Mouse (Mus musculus) hindbrain, embryonic 14.5 days (tissue): ENCODE results near the gene Zfp872. TPM values are rescaled to one million over a fixed set of nuclear protein-coding genes. Genes with fewer than 3 reads are reported as not detected.
"Not testable (repeated sequence)": the region's sequence is repeated elsewhere in the genome, so short reads cannot be mapped to it uniquely, and the experiment has no call there.

Experiments used
- ATAC-seq: fragments of 200-750 bp; cut with Nextera tagmentation; 2 replicates; pipeline ENCODE4 v1.8.0; 2017; ENCODE audit warnings: moderate number of reproducible peaks, mild to moderate bottlenecking, moderate TSS enrichment, moderate library complexity; ENCODE audit not compliant: low FRiP score
- DNase-seq: peaks from one replicate; pipeline ENCODE4 v3.0.0-alpha.2; 2015; ENCODE audit warnings: low spot score
- H3K27ac ChIP-seq: fragments of 300-500 bp; sonication (generic); 2 replicates; pipeline ENCODE4 v1.5.1; 2014; ENCODE audit warnings: mild to moderate bottlenecking, moderate library complexity
- H3K27me3 ChIP-seq: fragments of 300-500 bp; sonication (generic); 2 replicates; pipeline ENCODE4 v1.6.1; 2014; ENCODE audit warnings: mild to moderate bottlenecking, low read length, mixed read lengths; ENCODE audit not compliant: control insufficient read depth, insufficient read depth
- H3K36me3 ChIP-seq: fragments of 300-500 bp; sonication (generic); replicated peaks from 2 replicates; pipeline ENCODE4 v1.6.1; 2014; ENCODE audit not compliant: control insufficient read depth, insufficient read depth
- H3K4me1 ChIP-seq: fragments of 300-500 bp; sonication (generic); replicated peaks from 2 replicates; pipeline ENCODE4 v1.6.1; 2014; ENCODE audit warnings: antibody characterized with exemption, low read length, mixed read lengths; ENCODE audit not compliant: control insufficient read depth, insufficient read depth
- H3K4me2 ChIP-seq: fragments of 300-500 bp; sonication (generic); replicated peaks from 2 replicates; pipeline ENCODE4 v1.6.1; 2014; ENCODE audit warnings: mild to moderate bottlenecking, moderate library complexity
- H3K4me3 ChIP-seq: fragments of 300-500 bp; sonication (generic); replicated peaks from 2 replicates; pipeline ENCODE4 v1.5.1; 2014; ENCODE audit warnings: mild to moderate bottlenecking, low read length
- H3K9ac ChIP-seq: fragments of 300-500 bp; sonication (generic); 2 replicates; pipeline ENCODE4 v1.6.1; 2014
- H3K9me3 ChIP-seq: fragments of 300-500 bp; sonication (generic); 2 replicates; pipeline ENCODE4 v1.6.1; 2016; ENCODE audit warnings: low read length; ENCODE audit not compliant: control insufficient read depth
- WGBS: fragments of 180-500 bp; shearing (Covaris S2); extraction: QIAGEN DNeasy Blood & Tissue Kit; methylation state at CpG from one replicate; pipeline ENCODE4 v1.1.7; 2014; 5-methylcytosine and 5-hydroxymethylcytosine counted together
- polyA plus RNA-seq: library from polyadenylated mRNA; unstranded; fragments of >200 nt; fragmentation: Nextera tagmentation; extraction: Ambion mirVana; gene quantifications from 2 replicates; pipeline ENCODE4 v1.2.1, GENCODE M21; 2014

The Zfp872 gene
- polyA plus RNA-seq, 1 experiment from 2014 or later: 0.43 TPM

DNA sequence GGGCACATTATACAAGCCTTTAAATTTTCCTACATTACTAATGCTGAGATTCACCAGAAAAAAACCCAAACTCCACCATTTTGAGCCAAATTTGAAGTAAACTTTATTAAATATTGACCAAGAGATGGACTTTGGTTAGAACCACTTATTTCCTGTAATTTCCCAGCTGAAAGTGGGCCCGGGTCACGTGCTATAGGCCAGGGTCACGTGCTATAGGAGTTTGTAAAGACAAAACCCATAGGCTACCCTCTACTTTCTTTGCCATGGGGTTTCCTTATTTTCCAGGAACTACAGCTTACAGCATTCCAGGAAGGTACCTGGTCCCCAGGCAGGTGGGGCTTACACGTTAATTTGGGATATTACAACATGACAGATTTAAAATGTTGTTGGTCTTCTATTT, 36.2 kb downstream of the Zfp872 start:
- Histone ChIP-seq H3K27ac (no peak overlapping the region), H3K9ac (no peak overlapping the region)
- 93% methylated on average over 4 of the region's 4 CpGs for WGBS

DNA sequence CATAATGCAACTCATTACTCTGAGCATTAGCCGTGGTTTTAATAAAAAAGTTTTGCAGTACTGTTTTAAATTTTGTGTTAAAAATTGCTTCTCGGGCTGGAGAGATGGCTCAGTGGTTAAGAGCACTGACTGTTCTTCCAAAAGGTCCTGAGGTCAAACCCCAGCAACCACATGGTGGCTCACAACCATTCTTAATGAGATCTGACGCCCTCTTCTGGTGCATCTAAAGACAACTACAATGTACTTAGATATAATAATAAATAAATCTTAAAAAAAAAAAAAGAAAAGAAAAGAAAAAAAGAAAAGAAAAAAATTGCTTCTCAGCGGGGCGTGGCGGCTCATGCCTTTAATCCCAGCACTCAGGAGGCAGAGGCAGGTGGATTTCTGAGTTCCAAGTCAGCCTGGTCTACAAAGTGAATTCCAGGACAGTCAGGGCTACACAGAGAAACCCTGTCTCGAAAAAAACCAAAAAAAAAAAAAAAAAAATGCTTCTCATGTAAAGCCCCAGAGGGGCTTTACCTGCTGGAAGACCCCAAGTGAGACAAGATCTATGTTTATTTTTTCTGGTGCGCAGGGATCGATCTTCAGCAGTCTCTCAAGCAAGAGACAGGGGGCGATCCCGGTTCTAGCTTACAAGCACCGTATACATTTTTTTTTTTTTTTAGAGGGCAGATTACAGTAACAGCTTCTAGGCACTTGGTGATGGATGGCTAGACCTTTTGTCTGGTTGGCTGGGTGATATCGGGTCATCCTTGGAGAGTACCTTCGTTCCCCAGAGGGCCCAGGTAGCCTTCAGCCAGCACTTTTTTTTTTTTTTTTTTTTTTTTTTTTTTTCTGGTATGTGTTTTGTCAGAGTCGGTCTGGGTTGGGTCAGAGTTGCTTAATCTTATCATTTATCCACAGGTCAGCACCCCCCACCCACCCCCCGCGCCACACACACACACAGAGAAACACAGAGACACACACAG, 36.9 kb downstream of the Zfp872 start:
- Histone ChIP-seq H3K4me2 (peak overlapping the region; percentile 64), H3K4me1 (no peaks in the 10 kb centered on the region), H3K9ac (peak overlapping the region; percentile 63), H3K9me3 (no peaks in the 10 kb centered on the region), H3K27ac (peak overlapping the region; percentile 21; the same call in 1 of the 2 replicates), H3K4me3 (peak overlapping the region; percentile 62), H3K36me3 (no peaks in the 10 kb centered on the region), H3K27me3 (no peaks in the 10 kb centered on the region)
- peak; percentile 54 for DNase-seq
- peak; percentile 46 for ATAC-seq
- WGBS: 24% methylated on average over 17 of the region's 17 CpGs

More for the DNA sequence above, 36.2 kb downstream of the Zfp872 start:
- Histone ChIP-seq H3K4me2 (no peak overlapping the region), H3K4me3 (no peak overlapping the region), H3K4me1 (no peaks in the 10 kb centered on the region), H3K36me3 (no peaks in the 10 kb centered on the region), H3K9me3 (no peaks in the 10 kb centered on the region), H3K27me3 (no peaks in the 10 kb centered on the region)
- DNase-seq (no peak), ATAC-seq (no peak)

- Histone ChIP-seq H3K27me3 (no peaks in the 10 kb centered on the region), H3K9me3 (no peaks in the 10 kb centered on the region), H3K36me3 (no peaks in the 10 kb centered on the region), H3K4me1 (no peaks in the 10 kb centered on the region), H3K4me2 (peak within 1 kb of the TSS; percentile 64), H3K27ac (peak within 1 kb of the TSS; percentile 79; the same call in 1 of the 2 replicates), H3K9ac (peak within 1 kb of the TSS; percentile 63), H3K4me3 (peak within 1 kb of the TSS; percentile 62)
- DNase-seq (peak; percentile 97), ATAC-seq (peak; percentile 98)
- WGBS: 2% methylated on average over 35 of the region's 35 CpGs
These were observed 37.9 kb downstream of the Zfp872 start, which contains the start of gene Zfp809 for GRCm38 (mm10) chr9:22225581-22226388. TSS of gene Zfp809 (plus strand) at chr9:22225714.

DNA sequence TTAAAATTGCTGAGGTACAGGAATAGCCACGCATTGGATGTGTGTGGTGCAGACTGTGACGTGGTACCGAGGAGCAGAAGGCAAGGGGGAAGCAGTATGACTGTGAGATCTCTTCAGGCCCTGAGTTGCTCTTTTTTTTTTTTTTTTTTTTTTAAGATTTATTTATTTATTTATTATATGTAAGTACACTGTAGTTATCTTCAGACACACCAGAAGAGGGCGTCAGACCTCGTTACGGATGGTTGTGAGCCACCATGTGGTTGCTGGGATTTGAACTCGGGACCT, 38.4 kb downstream of the Zfp872 start:
- ATAC-seq, H3K27ac ChIP-seq, DNase-seq, H3K4me1 ChIP-seq, H3K9me3 ChIP-seq, H3K27me3 ChIP-seq, H3K36me3 ChIP-seq, H3K9ac ChIP-seq: not testable (repeated sequence)
- peak overlapping the region; percentile 64 for H3K4me2 ChIP-seq
- peak overlapping the region; percentile 62 for H3K4me3 ChIP-seq
- WGBS: 67% methylated on average over 7 of the region's 7 CpGs

DNA sequence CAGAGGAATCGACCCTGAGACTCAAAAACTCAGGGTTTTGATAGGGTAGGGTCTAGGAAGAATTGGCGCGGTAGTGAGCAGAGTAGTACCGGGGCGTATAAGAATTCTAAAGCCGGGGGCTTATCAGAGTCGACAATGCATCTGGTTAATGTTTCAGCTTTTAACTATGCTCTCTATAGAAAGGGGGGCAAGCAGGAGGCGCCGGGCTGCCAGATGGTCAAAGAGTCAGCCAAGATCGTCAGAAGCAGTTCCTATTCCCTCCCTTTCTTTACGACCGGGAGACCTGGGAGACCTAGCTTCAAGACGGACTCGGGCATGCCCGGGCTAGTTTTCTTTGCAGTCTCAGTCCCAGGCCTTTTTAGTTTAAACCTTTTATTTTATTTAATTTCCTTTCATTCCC, 39.0 kb downstream of the Zfp872 start:
- Histone ChIP-seq H3K36me3 (no peaks in the 10 kb centered on the region), H3K4me2 (no peak overlapping the region), H3K27ac (no peak overlapping the region), H3K9me3 (no peaks in the 10 kb centered on the region), H3K4me3 (no peak overlapping the region), H3K27me3 (no peaks in the 10 kb centered on the region), H3K9ac (no peak overlapping the region), H3K4me1 (no peaks in the 10 kb centered on the region)
- DNase-seq: no peak
- 68% methylated on average over 15 of the region's 15 CpGs for WGBS
- ATAC-seq: no peak

DNA sequence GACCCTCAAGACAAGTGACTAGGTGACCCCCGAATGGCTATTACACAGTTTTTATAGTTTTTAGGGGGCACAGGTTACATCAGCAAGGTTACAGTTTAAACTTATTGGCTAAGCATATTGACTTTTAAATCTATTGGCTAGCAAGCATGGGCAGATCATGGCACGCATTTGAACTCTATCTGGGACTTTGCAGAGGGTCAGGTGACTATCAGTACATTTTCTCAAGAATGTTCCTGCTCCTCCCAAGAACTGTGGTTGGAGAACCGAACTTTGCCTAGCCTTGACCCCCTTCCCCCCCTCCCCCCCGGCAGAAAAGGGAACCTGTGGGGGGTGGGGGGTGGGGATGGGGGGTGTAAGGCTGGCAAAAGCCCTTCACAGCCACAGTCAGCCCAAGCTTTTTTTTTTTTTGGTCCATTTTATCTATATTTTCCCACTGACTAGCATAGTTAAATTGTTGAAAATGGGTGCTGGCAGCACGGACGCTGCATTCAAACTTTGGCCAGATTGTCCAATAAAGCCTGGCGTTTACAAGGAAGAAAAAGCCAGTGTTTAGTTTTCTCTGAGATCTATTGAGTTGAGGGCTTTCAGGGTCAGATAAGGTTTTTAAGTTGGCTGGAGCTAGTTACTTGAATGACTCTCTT, 41.6 kb downstream of the Zfp872 start:
- no peak for DNase-seq
- no peak overlapping the region for H3K4me2 ChIP-seq
- no peak overlapping the region for H3K4me3 ChIP-seq
- no peak for ATAC-seq
- no peak overlapping the region for H3K9ac ChIP-seq
- no peak overlapping the region for H3K27ac ChIP-seq
- 91% methylated on average over 7 of the region's 7 CpGs for WGBS
- no peaks in the 10 kb centered on the region for H3K36me3 ChIP-seq
- no peaks in the 10 kb centered on the region for H3K9me3 ChIP-seq
- no peaks in the 10 kb centered on the region for H3K4me1 ChIP-seq
- no peaks in the 10 kb centered on the region for H3K27me3 ChIP-seq

GRCm38 (mm10) chr9:22230061-22230460, 42.2 kb downstream of the Zfp872 start:
- H3K9me3 ChIP-seq: no peaks in the 10 kb centered on the region
- 93% methylated on average over 3 of the region's 3 CpGs for WGBS
- no peak overlapping the region for H3K27ac ChIP-seq
- DNase-seq (no peak), ATAC-seq (no peak)
- H3K27me3 ChIP-seq: no peaks in the 10 kb centered on the region
- no peaks in the 10 kb centered on the region for H3K36me3 ChIP-seq
- H3K4me1 ChIP-seq: no peaks in the 10 kb centered on the region
- H3K9ac ChIP-seq: no peak overlapping the region
- no peak overlapping the region for H3K4me3 ChIP-seq
- H3K4me2 ChIP-seq: no peak overlapping the region

GRCm38 (mm10) chr9:22230556-22230955, 42.7 kb downstream of the Zfp872 start:
- H3K4me3 ChIP-seq: no peak overlapping the region
- ATAC-seq: no peak
- no peaks in the 10 kb centered on the region for H3K27me3 ChIP-seq
- H3K4me2 ChIP-seq: no peak overlapping the region
- no peaks in the 10 kb centered on the region for H3K36me3 ChIP-seq
- DNase-seq: no peak
- H3K27ac ChIP-seq: no peak overlapping the region
- no peaks in the 10 kb centered on the region for H3K9me3 ChIP-seq
- H3K4me1 ChIP-seq: no peaks in the 10 kb centered on the region
- H3K9ac ChIP-seq: no peak overlapping the region

DNA sequence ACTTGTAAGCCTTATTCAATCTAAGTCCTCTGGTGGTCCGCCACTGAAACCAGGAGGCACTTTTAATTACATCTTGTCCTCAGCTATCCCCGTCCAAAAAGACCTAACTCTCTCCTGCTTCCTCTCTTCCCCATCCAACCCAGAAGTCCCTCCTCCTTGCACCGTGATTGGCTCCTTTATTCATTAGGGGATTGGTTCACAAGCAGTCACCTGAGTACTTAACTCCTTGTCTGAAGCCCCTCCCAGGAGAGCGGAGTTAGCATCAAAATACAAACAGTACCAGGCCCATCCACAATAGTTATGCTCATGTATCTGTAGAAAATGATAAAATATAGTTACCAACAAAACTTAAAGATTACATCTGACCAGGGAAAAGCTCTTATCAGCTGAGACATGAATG, 52.1 kb downstream of the Zfp872 start:
- no peak for ATAC-seq
- Histone ChIP-seq H3K36me3 (peaks cover 60% of the 10 kb centered on the region), H3K4me1 (no peaks in the 10 kb centered on the region)

More for the DNA sequence above, 52.1 kb downstream of the Zfp872 start:
- H3K9me3 ChIP-seq: peaks cover 6% of the 10 kb centered on the region; the same call in 1 of the 2 replicates
- 95% methylated on average over 4 of the region's 4 CpGs for WGBS
- no peak overlapping the region for H3K4me3 ChIP-seq
- H3K27me3 ChIP-seq: no peaks in the 10 kb centered on the region
- H3K9ac ChIP-seq: no peak overlapping the region
- H3K4me2 ChIP-seq: no peak overlapping the region
- DNase-seq: no peak
- no peak overlapping the region for H3K27ac ChIP-seq
